Mouse (Mus musculus) left cerebral cortex, adult 18-20 months (tissue): ENCODE data around the gene Chchd3. TPM values are rescaled to one million over a fixed set of nuclear protein-coding genes. Genes with fewer than 3 reads are reported as not detected.

ENCODE experiments used
- DNase-seq, 2 experiments: peaks; one replicate each; pipeline ENCODE4 v3.0.0; 2021 to 2022; ENCODE audit warnings: low spot score in 2 of 2, mixed read lengths in 1 of 2
- long read RNA-seq, 2 experiments: library from polyadenylated mRNA; stranded (forward); transcript quantifications; one replicate each; pipeline ENCODE4 v2.0.0; 2021
- total RNA-seq, 2 experiments: library from RNA; stranded (reverse); gene quantifications; 2 replicates each; pipeline ENCODE4 v1.2.3; 2021

Gene Chchd3
- 10 to 100 TPM; 80.9 to 92.8 TPM for total RNA-seq
- long read RNA-seq, experiment 1, transcript Chchd3-201 (8 exons, 1,550 nt): major isoform, 27 of 83 reads
- long read RNA-seq, experiment 1, partial matches to known transcripts: 1 of 83 reads
- long read RNA-seq, experiment 1, other reads (novel, unspliced or antisense): 54 of 83 reads
- long read RNA-seq, experiment 2, transcript Chchd3-201 (8 exons, 1,550 nt): major isoform, 23 of 84 reads
- long read RNA-seq, experiment 2, partial matches to known transcripts: 2 of 84 reads
- long read RNA-seq, experiment 2, other reads (novel, unspliced or antisense): 59 of 84 reads

DNA sequence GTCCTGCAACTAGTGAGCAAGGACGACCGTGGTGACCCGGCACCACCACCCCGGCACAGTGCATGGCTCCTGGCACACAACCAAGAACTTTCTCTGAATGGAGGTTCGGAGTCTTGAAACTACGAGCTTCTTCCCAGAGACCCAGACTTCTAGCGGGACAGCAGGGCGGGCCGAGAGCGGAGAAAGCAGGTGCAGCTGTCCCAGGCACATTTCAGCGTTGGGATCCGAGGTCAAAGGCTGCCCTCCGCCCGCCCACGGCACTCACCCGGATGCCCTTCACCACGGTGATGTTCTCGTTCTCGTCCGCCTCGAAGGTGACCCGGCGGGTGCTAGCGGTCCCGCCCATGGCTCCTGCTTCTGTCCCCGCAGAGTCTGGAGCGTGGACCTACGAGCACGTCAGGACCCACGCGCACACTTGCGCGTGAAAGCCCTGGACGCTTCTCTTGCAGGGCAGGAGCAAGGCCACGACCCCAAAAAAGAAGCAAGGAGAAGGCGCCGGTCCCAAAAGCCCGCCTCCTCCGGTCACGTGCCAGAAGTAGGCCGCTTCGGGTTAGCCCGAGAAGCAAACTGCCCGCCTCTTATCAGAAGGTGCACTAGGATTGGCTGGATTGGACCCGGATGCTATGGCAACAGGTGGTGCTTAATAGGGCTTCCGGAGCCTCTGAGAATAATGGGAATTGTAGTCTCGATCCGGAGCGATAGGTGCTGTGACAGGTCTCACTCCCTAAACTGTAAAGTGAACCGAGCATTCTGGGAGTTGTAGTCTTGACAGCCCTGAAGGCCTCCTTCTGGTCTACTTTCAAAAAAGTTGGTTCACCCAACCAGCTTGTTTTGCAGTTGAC, at the start of gene Chchd3:
Chchd3 (minus strand) TSS at position 526 of the 842 bp plus-strand sequence.
- peak; percentile 95 to 96 for DNase-seq

DNA sequence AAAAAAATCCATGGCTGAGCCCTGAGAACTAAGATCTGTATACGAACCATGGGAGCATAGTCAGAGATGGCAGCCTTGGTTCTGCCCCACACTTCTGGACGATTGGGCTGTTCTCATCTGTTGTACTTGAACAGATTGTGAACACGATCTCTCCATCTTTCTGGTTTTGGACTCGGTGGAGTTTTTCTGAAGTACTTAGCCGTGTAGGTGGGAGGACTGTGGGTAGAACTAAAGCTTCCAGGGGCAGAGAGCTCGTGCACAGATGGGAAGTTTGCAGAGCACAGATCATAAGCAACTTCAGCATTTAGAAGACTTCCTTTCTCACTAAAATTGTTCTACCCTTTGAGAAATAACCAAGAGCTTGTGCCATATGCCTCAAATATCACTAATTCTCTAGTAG, 44.6 kb upstream of the Chchd3 start:
- peak; percentile 36 to 56 for DNase-seq

DNA sequence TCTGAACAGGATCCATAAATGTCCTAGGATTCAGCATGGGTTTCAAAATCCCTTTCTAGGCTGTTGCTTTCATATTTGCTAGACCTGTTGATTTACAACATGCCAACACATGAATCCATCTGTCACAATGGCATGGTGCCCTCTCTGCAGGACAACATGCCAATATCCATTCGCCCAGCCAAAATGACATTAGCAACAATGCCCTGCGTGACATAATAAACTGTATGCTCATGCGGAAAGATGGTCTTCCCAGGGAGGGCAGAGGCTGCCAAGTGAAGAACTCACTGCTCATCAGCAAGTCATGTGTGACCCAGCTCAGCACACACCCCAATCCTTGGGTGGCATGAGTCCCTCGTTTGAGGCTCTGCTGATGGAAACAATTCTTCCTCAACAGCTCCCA, 38.8 kb upstream of the Chchd3 start:
- no peak for DNase-seq

DNA sequence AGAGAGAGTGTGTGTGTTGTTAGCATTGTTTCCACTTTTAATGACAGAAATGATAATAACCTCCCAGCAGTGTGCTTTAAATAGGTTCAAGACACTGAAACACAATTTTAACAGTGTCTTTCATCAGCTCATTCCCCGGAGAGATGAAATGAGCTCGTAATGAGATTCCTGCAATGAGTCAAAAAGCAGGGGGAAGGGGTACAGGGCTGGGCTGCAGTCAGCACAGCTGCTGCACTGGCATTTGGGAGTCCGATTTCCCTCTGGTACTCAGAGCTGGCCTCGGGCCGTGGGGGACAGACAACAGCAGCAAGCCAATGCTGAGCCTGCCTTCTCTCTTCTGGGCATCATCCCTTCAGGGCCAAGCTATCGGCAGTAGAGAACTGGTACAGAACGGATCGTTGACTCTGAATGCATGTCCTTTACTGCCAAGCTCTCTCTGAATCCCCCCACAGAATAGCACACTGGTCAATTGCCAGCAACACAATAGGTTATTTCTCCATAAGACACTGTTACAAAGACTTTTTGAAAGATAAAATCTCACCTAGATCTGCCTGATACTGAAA, 34.7 kb upstream of the Chchd3 start:
- no peak for DNase-seq

DNA sequence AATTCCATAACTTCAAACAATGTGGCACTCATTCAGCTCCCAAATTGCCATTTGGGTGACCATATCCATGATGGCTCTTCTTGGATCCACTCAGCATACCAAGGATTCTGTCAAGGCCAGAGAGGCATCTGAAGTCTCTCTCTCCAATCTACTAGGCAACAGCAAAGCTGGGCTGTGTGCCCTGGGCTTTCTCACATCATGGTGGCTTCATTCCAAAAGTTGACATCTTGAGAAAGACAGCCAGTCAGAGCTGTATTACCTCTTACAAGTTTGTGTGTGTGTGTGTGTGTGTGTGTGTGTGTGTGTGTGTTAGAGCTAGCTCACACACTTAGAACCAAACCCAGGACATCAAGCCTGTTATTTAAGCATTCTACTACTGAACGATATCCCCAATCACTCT, 20.1 kb upstream of the Chchd3 start:
- no peak for DNase-seq

DNA sequence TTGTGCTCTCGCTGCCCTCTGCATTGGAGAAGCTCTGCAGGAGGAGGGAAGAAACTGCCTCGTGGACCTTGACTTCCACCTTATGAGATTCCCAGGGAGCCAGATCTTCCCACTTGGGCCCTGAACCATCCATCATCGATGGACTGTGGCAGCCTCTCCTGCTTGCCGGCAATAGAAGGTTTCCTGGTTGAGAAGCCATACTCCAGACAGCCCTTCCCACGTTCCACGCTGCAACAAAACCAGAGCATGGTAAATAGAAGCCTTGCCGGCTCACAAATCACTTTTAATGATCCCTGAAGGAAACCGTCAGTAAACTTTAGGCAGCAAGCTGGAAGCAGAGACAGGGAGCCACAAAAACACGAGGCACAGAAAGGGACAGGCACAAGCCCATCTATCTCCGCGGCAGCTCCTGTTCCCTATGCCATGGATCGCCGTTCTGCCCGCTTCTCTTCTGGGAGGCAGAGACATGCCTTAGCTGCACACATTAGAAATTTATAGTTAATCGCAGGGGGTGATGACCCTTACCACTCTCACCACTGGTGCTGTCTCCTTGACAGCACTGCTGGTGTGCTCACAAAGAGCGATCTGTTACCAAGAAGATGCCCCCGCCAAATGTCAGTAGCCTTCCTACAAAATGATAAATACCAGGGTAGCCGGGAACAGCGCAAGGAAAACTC, 18.3 kb upstream of the Chchd3 start:
- DNase-seq: no peak

DNA sequence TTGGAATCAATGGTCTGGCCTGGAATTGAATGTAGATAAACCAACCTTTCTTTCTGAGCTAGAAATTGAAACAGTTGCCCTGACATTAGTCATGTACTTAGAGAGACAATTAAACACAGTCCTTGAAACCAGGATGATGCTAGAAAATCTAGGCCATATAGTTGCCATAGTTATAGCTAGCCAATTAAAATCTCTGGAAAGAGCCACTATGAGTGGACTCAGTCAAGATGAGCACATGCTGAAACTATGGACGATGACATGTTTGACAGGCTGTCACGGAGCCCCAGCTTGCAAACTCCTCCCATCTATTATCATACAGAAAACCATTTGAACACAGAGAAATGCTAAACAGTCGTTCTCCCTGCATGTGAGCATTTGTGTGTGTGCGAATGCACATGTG, 6.4 kb upstream of the Chchd3 start:
- no peak for DNase-seq

DNA sequence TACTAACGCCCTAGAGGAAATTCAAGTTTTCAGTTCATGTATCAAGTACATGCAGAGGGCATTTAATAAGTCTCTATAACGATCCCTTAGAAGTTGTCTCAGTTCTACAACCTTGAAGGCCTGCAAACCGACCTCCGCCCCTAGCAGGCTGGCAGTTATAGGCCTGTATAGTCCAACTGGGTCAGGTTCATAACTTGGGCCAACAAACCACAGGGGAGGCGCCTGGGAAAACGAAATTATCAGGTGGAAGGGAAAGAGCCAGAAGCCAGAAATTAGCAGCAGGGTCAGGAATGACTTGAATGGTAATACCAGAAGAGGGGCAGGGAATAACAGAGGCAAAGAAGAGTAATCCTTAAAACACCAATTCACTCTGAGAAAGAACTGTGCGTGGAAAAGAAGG, 784 bp downstream of the Chchd3 start:
- DNase-seq: no peak

DNA sequence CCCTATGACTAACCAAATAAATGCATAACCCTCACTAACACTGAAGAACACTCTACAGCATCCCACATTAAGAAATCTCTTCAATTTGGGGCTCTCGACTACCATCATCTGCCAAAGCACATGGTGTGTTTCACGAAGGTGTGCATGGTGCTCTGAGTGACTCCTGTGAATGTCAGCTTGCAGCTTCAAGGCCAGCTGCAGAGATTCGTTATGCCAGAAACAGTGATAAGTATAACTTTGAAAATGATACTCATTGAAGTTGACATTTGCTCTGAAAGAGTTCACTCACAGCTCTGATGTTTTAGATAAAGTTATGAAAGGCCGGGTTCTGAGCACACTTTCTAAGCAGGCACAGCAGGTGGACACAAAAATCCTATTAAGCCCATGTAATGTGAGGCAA, 3.7 kb downstream of the Chchd3 start:
- DNase-seq: no peak

DNA sequence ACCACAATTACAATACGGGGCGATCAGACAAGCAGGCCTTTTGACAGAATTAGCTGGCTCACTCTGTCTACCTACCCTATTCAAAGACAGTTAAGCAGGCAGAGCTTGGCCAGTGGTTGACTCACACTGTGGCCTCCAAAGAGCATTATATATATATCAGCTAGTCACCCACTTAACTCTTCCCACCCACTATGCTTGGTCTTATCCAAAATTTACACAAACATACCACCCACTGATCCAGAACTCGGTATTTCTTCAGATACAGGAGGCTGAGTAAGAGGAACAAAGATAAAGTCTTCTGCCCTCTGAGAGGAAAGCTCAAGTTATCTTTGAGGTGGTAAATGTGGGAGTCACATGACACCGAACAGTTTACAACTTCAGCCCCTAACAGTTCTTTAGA, 4.4 kb downstream of the Chchd3 start:
- DNase-seq: no peak

DNA sequence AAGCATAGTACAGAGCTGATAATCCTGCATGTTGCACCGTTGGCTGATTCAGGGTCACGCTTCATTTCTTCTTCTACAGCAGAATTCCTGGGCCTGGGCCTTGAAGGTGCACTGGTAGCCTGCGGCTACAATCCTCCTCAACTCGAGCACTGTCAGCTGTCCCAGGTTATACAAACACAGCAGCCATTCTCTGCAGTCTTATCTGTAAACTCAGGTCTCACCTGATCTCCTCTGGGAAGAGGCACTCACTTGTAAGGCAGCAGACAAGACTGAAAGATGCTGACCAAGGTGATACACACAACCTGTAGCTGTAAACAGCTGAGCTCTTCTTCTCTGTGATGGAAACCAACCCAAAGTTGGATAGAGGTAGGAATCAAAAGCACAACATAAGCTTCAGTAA, 5.1 kb downstream of the Chchd3 start:
- DNase-seq: no peak

DNA sequence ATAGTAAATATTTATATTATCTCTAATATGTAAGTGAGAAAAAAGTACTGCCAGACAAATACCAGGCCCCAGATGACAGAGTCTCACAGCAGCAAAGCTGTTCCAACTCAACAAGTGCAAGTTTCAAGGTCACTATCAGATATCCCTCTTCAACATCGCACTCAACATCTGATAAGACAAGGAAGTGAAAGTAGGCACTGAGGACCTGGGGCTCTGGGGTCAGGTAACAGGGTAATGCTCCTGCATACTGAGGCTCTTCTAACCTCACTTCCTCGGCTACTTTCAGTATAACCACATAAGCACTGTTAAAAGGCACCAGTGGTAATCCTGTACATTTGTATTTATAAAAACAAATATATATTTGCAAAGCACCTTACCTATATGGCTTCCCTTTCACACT, 8.4 kb downstream of the Chchd3 start:
- no peak for DNase-seq

DNA sequence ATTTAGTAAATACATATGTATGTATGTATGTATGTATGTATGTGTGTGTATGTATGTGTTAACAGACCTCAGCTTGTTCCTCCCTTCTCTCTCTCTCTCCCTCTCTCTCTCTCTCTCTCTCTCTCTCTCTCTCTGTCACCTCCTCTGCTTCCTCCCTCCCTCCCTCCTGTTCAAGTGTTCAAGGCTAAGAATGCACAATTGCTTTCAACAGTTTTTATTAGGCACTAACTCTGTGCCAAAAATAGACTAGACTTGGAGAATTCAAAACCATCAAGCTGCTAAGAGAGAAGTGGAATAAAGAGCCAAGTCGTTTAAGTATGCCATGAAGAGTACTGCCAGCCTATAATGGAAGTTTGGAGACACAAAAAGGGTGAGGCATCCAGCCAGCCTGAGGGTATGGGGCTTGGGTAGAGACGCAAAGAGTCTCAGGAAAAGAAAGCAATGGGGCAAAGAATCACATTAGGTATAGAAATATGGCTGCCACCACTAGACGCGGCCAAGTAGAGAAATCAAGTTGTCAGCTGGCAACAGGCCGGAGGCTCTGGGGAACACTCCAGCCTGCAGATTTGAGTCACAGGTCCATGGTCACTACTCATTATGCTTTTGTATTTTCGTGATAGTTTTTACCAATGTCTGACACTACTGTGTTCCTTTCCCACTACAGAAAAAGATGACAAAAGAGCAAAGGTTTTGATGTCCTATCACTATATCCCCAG, 10.2 kb downstream of the Chchd3 start:
- DNase-seq: no peak

DNA sequence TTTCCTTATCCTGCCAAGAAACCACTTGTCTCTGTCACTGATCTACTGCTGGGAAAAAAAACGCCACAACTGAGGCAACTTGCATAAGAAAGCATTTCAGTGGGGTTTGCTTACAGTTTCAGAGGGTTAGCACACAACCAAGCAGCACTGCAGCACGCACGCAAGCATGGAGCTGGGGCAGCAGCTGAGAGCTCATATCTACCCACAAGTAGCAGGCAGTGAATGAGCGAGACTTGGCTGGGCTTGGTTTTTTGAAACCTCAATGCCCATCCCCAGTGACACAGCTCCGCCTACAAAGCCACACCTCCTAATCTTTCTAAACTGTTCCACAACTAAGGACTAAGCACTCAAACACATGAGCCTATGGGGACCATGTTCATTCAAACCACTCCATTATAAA, 16.6 kb downstream of the Chchd3 start:
- no peak for DNase-seq

DNA sequence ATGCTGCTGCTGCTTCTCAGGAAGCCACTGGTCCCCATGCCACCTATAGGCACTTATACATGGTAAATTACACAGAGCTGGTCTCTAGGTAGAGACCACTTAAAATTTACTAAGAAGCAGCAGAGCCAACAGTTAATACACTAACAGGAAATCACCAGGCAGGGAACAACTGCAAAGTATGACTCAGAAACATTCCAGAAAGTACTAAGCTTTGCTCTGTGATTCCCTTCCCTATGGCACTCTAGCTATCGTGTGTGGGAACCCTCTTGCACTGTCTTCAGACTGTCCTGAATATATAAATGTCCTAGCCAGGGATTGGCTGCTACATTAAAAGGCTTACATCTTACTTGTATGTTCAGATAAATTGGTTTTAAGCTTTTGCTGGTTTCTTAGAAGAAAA, 17.2 kb downstream of the Chchd3 start:
- DNase-seq: no peak

DNA sequence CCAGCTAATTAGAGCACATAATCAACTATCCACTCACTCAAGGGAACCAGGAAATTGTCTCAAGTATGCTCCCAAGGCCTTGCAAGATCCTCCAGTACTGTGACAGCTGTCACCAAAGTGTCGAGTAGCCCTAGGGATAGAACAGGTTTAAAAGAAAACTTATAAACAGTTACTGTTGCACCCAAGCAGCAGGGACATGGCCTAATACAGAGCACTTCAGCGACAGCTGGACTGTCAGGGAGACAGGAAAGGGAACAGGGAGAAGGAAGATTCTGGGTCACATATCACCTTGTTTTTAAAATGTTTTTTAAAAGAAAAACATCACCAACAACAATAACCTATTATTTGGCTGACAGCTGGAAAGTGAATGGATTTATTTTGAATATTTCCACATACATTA, 18.1 kb downstream of the Chchd3 start:
- DNase-seq: no peak

DNA sequence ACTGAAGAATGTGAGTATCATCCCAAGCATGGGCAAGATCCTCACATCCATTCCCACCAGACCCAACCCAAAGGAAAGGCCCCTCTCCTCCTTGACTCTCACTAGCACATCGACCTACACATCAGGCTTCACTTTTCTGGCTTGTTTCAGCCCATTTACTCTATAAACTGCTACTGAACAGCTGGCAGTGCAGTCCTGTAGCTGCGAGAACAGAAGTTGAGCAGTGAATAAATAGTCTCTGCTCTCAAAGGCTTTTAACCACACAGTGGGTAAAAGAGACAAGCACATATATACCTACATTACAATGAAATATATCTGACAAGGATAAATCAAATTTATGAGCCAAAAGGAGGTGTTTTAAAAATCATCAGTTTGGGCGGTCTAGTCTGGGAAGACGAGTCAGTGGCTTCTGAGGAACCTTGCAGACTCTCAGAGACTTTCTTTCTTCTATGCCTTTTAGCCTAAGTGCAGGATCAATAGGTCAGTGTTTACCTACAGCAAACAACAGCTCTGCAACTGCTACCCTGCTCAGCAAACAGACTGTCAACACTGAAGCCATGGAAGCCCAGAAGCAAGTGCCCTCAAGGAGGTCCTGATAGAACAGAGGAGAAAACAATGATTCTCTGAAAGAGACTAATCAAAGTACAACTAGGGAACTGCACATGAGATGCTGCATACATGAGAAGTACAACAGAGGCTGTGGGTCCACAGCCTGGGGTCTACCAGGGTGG, 19.5 kb downstream of the Chchd3 start:
- DNase-seq: no peak

DNA sequence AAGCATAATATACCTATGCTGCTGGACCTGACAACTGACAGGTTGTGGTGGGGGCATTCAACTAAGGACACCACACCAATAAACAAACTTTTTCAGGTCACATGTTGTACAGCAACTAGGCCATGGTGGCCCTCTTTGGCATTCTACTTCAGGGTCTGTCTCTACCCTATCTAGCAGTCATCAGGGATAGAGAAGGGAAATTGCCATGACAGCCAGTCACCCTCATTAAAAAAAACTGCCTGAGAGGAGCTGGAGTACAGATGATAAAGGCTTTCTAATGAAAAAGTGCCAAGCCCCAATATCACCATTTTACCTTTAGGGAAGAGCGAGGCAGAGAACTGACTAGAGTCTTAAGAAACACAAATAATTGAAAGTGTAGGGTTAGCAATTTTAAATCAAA, 27.5 kb downstream of the Chchd3 start:
- no peak for DNase-seq

DNA sequence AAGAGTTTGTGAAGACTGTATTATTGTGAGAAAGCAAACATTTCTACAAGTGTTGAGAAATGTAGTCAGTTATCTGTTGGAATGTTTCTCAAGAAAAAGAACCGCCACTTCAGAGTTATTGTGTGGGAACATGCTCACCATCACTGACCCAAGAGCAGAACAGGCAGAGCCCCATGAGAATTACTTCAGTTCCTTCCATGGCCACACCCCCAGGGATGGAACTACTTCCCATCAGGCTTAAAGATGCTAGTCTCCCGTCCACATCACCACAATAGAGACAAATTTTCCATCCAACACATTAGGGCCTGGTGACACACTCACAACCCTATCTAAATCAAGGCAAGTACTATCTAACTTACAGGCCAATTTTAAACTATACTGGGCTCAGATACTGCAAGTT, 28.4 kb downstream of the Chchd3 start:
- no peak for DNase-seq

DNA sequence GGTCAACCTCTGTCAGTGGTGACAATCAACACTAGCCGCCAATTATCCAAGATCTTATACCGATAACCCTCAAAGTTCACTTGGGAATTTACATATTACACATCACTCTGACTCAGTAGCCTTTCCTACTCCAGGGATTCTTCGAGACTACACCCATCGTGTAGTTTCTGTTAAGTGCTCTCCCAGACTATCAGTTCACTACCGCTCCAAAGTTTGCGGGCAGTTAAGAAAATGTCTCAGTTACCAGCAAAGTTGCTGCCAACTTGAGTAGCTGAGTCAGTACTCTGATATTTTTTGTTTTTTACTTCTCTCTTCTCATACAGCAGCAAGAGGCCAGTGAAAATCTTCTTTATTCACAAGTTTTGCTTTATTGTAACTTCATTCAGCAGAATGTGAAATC, 31.8 kb downstream of the Chchd3 start:
- no peak for DNase-seq

DNA sequence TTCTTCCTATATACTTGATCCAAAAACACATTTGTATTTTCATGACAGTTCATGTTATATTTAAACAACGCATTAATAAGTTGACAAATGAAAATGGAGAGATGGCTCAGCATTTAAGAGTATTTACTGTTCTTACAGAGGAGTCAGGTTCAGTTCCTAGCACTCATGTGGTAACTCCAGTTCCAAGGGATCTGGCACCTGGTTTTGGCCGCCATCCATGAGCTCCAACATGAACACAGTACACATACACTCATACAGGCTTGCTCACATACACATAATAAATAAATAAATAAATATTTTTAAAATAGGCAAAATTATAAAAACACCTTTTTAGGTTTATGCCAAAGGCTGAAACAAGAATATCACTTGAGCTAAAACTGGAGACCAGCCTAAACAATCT, 35.0 kb downstream of the Chchd3 start:
- DNase-seq: no peak
